Mouse (Mus musculus) CH12.LX (cell line): ENCODE measurements around the gene Gnl3l. TPM values are rescaled to one million over a fixed set of nuclear protein-coding genes. Genes with fewer than 3 reads are reported as not detected.

Source experiments
- DNase-seq: peaks from one replicate; pipeline ENCODE4 v3.0.0-alpha.2; 2013; ENCODE audit errors: extremely low read depth
- H3K27ac ChIP-seq: 2 replicates; pipeline ENCODE4 v1.5.1; 2012; ENCODE audit warnings: low read depth, mild to moderate bottlenecking, control low read depth, moderate library complexity; ENCODE audit not compliant: insufficient read depth
- H3K27me3 ChIP-seq: replicated peaks from 2 replicates; pipeline ENCODE3; 2012; ENCODE audit warnings: inconsistent platforms
- H3K36me3 ChIP-seq, 2 experiments: replicated peaks in 1 of 2; 2 replicates each; pipeline versions ENCODE3 to v1.6.1; 2012; ENCODE audit warnings: inconsistent platforms in 1 of 2, low read length in 1 of 2, mild to moderate bottlenecking in 1 of 2, mixed read lengths in 1 of 2, moderate library complexity in 1 of 2; ENCODE audit not compliant: control insufficient read depth in 1 of 2, insufficient read depth in 1 of 2
- H3K4me1 ChIP-seq, 2 experiments: 2 replicates each; pipeline ENCODE4 v1.6.1; 2012; ENCODE audit warnings: inconsistent platforms in 1 of 2, moderate library complexity in 1 of 2; ENCODE audit not compliant: insufficient read depth in 2 of 2, control insufficient read depth in 1 of 2
- H3K4me2 ChIP-seq: 2 replicates; pipeline ENCODE4 v1.6.1; 2012; ENCODE audit warnings: low read depth, mild to moderate bottlenecking, control low read depth; ENCODE audit not compliant: poor library complexity, insufficient read depth, severe bottlenecking
- H3K4me3 ChIP-seq, 3 experiments: fragments of 150-350 bp in 1 of 3; sonication (generic) in 1 of 3; replicated peaks in 1 of 3; 2 replicates each; pipeline versions ENCODE3 to v1.5.1; 2011 to 2012; ENCODE audit warnings: low read depth in 2 of 3, low read length in 2 of 3, mild to moderate bottlenecking in 2 of 3, moderate library complexity in 2 of 3, control low read depth in 1 of 3, improper control_type of control experiment in 1 of 3, inconsistent platforms in 1 of 3, mixed read lengths in 1 of 3; ENCODE audit not compliant: poor library complexity in 1 of 3
- H3K79me2 ChIP-seq: replicated peaks from 2 replicates; pipeline ENCODE4 v1.6.1; 2012; ENCODE audit warnings: mild to moderate bottlenecking, moderate library complexity; ENCODE audit not compliant: control insufficient read depth, poor library complexity, insufficient read depth, severe bottlenecking; ENCODE audit errors: extremely low read depth
- H3K9ac ChIP-seq: 2 replicates; pipeline ENCODE4 v1.6.1; 2012; ENCODE audit warnings: low read depth, mild to moderate bottlenecking, control low read depth, moderate library complexity; ENCODE audit not compliant: insufficient read depth
- H3K9me3 ChIP-seq: replicated peaks from 2 replicates; pipeline ENCODE3; 2012; ENCODE audit warnings: low read length, inconsistent platforms, mixed read lengths
- BHLHE40 ChIP-seq: IDR thresholded peaks from 2 replicates; pipeline ENCODE4 v1.6.1; 2011; ENCODE audit warnings: mild to moderate bottlenecking, low read depth, low read length, improper control_type of control experiment
- CHD1 ChIP-seq: IDR thresholded peaks from 2 replicates; pipeline ENCODE4 v1.6.1; 2012; ENCODE audit warnings: low read depth, low read length, improper control_type of control experiment, inconsistent platforms
- CHD2 ChIP-seq: IDR thresholded peaks from 2 replicates; pipeline ENCODE4 v1.6.1; 2011; ENCODE audit warnings: low read length, improper control_type of control experiment
- CTCF ChIP-seq, 2 experiments: IDR thresholded peaks in 1 of 2; conservative IDR thresholded peaks in 1 of 2; 2 replicates each; pipeline ENCODE4 v1.5.1; 2011 to 2012; ENCODE audit warnings: low read depth in 2 of 2, low read length in 2 of 2, improper control_type of control experiment in 1 of 2, inconsistent platforms in 1 of 2, mild to moderate bottlenecking in 1 of 2, moderate library complexity in 1 of 2
- ELF1 ChIP-seq: IDR thresholded peaks from 2 replicates; pipeline ENCODE4 v1.6.1; 2014; ENCODE audit warnings: low read depth, mild to moderate bottlenecking, inconsistent platforms, low read length, improper control_type of control experiment
- ETS1 ChIP-seq: conservative IDR thresholded peaks from 2 replicates; pipeline ENCODE4 v1.6.1; 2012; ENCODE audit warnings: low read depth, mild to moderate bottlenecking, inconsistent platforms, low read length, improper control_type of control experiment, moderate library complexity
- GABPA ChIP-seq: IDR thresholded peaks from 2 replicates; pipeline ENCODE4 v1.6.1; 2012; ENCODE audit warnings: low read depth, low read length, improper control_type of control experiment, inconsistent platforms; ENCODE audit not compliant: insufficient replicate concordance
- HCFC1 ChIP-seq: IDR thresholded peaks from 2 replicates; pipeline ENCODE4 v1.6.1; 2012; ENCODE audit warnings: low read depth, mild to moderate bottlenecking, inconsistent platforms, low read length, improper control_type of control experiment
- IRF4 ChIP-seq: IDR thresholded peaks from 2 replicates; pipeline ENCODE4 v1.6.1; 2014; ENCODE audit warnings: low read depth, mild to moderate bottlenecking, inconsistent platforms, low read length, improper control_type of control experiment
- JUN ChIP-seq: IDR thresholded peaks from 2 replicates; pipeline ENCODE4 v1.6.1; 2011; ENCODE audit warnings: low read depth, mild to moderate bottlenecking, low read length, improper control_type of control experiment, moderate library complexity; ENCODE audit not compliant: insufficient read depth
- JUND ChIP-seq: conservative IDR thresholded peaks from 2 replicates; pipeline ENCODE4 v1.6.1; 2011; ENCODE audit warnings: low read depth, low read length, improper control_type of control experiment
- MAFK ChIP-seq: IDR thresholded peaks from 2 replicates; pipeline ENCODE4 v1.6.1; 2011; ENCODE audit warnings: low read length, improper control_type of control experiment; ENCODE audit not compliant: insufficient replicate concordance
- MAX ChIP-seq: IDR thresholded peaks from 2 replicates; pipeline ENCODE4 v1.6.1; 2011; ENCODE audit warnings: low read length, improper control_type of control experiment
- MEF2A ChIP-seq: IDR thresholded peaks from 2 replicates; pipeline ENCODE4 v1.6.1; 2014; ENCODE audit warnings: low read depth, mild to moderate bottlenecking, inconsistent platforms, low read length, improper control_type of control experiment, borderline replicate concordance
- MYC ChIP-seq: IDR thresholded peaks from 2 replicates; pipeline ENCODE4 v1.6.1; 2011; ENCODE audit warnings: low read depth, mild to moderate bottlenecking, improper control_type of control experiment, low read length
- NELFE ChIP-seq: IDR thresholded peaks from 2 replicates; pipeline ENCODE4 v1.6.1; 2011; ENCODE audit warnings: low read depth, low read length, improper control_type of control experiment
- NRF1 ChIP-seq: IDR thresholded peaks from 2 replicates; pipeline ENCODE4 v1.6.1; 2014; ENCODE audit warnings: low read depth, mild to moderate bottlenecking, inconsistent platforms, low read length, improper control_type of control experiment, moderate library complexity
- PAX5 ChIP-seq: IDR thresholded peaks from 2 replicates; pipeline ENCODE4 v1.6.1; 2012; ENCODE audit warnings: low read length, inconsistent platforms, mixed read lengths
- POLR2A ChIP-seq: IDR thresholded peaks from 2 replicates; pipeline ENCODE4 v1.6.1; 2011; ENCODE audit warnings: low read depth, mild to moderate bottlenecking, improper control_type of control experiment, low read length
- POLR2AphosphoS2 ChIP-seq: IDR thresholded peaks from 2 replicates; pipeline ENCODE4 v1.6.1; 2011; ENCODE audit warnings: low read depth, low read length, improper control_type of control experiment
- RCOR1 ChIP-seq: conservative IDR thresholded peaks from 2 replicates; pipeline ENCODE4 v1.6.1; 2012; ENCODE audit warnings: low read depth, mild to moderate bottlenecking, inconsistent platforms, low read length, improper control_type of control experiment
- TCF12 ChIP-seq: IDR thresholded peaks from 2 replicates; pipeline ENCODE4 v1.6.1; 2014; ENCODE audit warnings: low read depth, mild to moderate bottlenecking, inconsistent platforms, low read length, improper control_type of control experiment
- UBTF ChIP-seq: IDR thresholded peaks from 2 replicates; pipeline ENCODE4 v1.6.1; 2012; ENCODE audit warnings: low read depth, mild to moderate bottlenecking, inconsistent platforms, low read length, improper control_type of control experiment, moderate library complexity
- ZKSCAN1 ChIP-seq: IDR thresholded peaks from 2 replicates; pipeline ENCODE4 v1.6.1; 2012; ENCODE audit warnings: low read depth, inconsistent platforms, low read length, improper control_type of control experiment, borderline replicate concordance
- ZNF384 ChIP-seq: IDR thresholded peaks from 2 replicates; pipeline ENCODE4 v1.6.1; 2012; ENCODE audit warnings: low read depth, low read length, improper control_type of control experiment, inconsistent platforms
- dilution Hi-C: fragments of 300-500 bp; cut with MboI; formaldehyde crosslinking; loops from 2 replicates; pipeline ENCODE4 v1.14.3; 2020; ENCODE audit warnings: low sequenced_read_pairs; ENCODE audit not compliant: extremely low pct_unique_long_range_greater_than_20kb, extremely low pct_ligation_motif_present
- in situ Hi-C: fragments of 300-500 bp; cut with MboI; formaldehyde crosslinking; loops from 3 replicates; pipeline ENCODE4 v1.14.3; 2019; ENCODE audit warnings: low sequenced_read_pairs, low pct_ligation_motif_present, low pct_unique_long_range_greater_than_20kb, mixed read lengths
- polyA plus RNA-seq: library from polyadenylated mRNA; unstranded; fragments of >175 nt; gene quantifications from 2 replicates; pipeline ENCODE4 v1.2.1, GENCODE M21; 2012; ENCODE audit warnings: low read depth; ENCODE audit not compliant: insufficient read length
- total RNA-seq, 2 experiments: library from RNA; depleted of rRNA; stranded (reverse); fragments of 300-350 nt in 1 of 2; fragments of >200 nt in 1 of 2; gene quantifications; 2 replicates each; pipeline ENCODE4 v1.2.3; 2012 to 2014

Gene Gnl3l
- total and polyA plus RNA-seq, 3 experiments, result 32.3 to 63.8 (median 38.4) TPM

GRCm38 (mm10) chrX:150956016-150956415 is 61.1 kb downstream of the Gnl3l start:
- TF ChIP-seq UBTF (no peak), MAX (no peak), ZNF384 (no peak), ELF1 (no peak), MEF2A (no peak), IRF4 (no peak), GABPA (no peak), PAX5 (no peak), ETS1 (no peak), NELFE (no peak), POLR2A (no peak), CTCF (conservative IDR thresholded peaks at IDR 0.05 in 1 of 2, IDR thresholded peaks at IDR 0.05 in 1 of 2; ENCODE audit: low read depth in 2 of 2, low read length in 2 of 2) (no peak), JUND (no peak), TCF12 (no peak), POLR2AphosphoS2 (no peak)
- DNase-seq, result no peak
- Histone ChIP-seq H3K9ac (no peak overlapping the region), H3K4me1 (no peaks in the 10 kb centered on the region), H3K9me3 (no peaks in the 10 kb centered on the region), H3K36me3 (no peaks in the 10 kb centered on the region), H3K27me3 (no peaks in the 10 kb centered on the region), H3K27ac (no peak overlapping the region), H3K4me2 (no peak overlapping the region), H3K79me2 (no peaks in the 10 kb centered on the region), H3K4me3 (no peak overlapping the region)
- dilution Hi-C loops, result no loop called here
- in situ Hi-C loops, result no loop called here

- dilution Hi-C loops (no loop called here), in situ Hi-C loops (no loop called here)
Observed at GRCm38 (mm10) chrX:150955441-150955840, 61.7 kb downstream of the Gnl3l start.

More at GRCm38 (mm10) chrX:150955441-150955840, 61.7 kb downstream of the Gnl3l start:
- Histone ChIP-seq H3K4me3 (no peak overlapping the region), H3K4me2 (no peak overlapping the region), H3K27ac (no peak overlapping the region), H3K4me1 (no peaks in the 10 kb centered on the region), H3K27me3 (no peaks in the 10 kb centered on the region), H3K9ac (no peak overlapping the region), H3K9me3 (no peaks in the 10 kb centered on the region), H3K36me3 (no peaks in the 10 kb centered on the region), H3K79me2 (no peaks in the 10 kb centered on the region)
- TF ChIP-seq HCFC1, result no peak
- no peak for TF ChIP-seq NRF1
- no peak for TF ChIP-seq PAX5
- no peak for TF ChIP-seq CHD1
- TF ChIP-seq MAX, result no peak
- no peak for TF ChIP-seq JUN
- no peak for TF ChIP-seq ELF1
- TF ChIP-seq TCF12, result no peak
- no peak for TF ChIP-seq GABPA
- no peak for TF ChIP-seq MYC
- no peak for TF ChIP-seq RCOR1
- no peak for TF ChIP-seq ZKSCAN1
- no peak for TF ChIP-seq IRF4
- no peak for TF ChIP-seq NELFE
- TF ChIP-seq BHLHE40, result no peak
- no peak for TF ChIP-seq ETS1
- no peak for TF ChIP-seq POLR2A
- no peak for TF ChIP-seq MAFK
- no peak for TF ChIP-seq CHD2
- TF ChIP-seq UBTF, result no peak
- DNase-seq, result no peak
